Mouse (Mus musculus): Measurements from ENCODE around the gene 4933427D14Rik.
"Not testable (repeated sequence)": the region's sequence is repeated elsewhere in the genome, so short reads cannot be mapped to it uniquely, and the experiment has no call there.

The 4933427D14Rik gene

DNA sequence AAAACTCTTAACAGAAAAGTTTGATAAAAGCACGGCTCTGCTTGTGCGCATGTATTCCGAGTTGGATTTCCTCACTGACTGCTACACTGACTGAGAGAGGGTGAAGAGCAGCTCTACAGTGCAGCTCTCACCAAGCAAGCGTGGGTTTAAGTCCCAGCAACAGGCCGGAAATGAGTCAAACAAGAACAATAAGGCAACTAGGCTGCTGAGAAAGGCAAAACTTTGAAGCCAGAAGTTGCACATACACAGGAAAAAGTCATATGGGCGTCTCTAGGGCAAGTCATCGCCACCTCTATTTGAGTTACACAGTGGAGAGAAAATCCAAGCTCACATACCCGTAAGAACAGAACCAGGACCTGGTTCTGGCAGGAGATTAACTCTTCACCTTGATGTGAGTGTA, 10.8 kb downstream of the 4933427D14Rik start:
- DNase-seq, result no peak

- no peak for DNase-seq
These were observed 13.0 kb downstream of the 4933427D14Rik start for GRCm38 (mm10) chr11:72194259-72194658.

DNA sequence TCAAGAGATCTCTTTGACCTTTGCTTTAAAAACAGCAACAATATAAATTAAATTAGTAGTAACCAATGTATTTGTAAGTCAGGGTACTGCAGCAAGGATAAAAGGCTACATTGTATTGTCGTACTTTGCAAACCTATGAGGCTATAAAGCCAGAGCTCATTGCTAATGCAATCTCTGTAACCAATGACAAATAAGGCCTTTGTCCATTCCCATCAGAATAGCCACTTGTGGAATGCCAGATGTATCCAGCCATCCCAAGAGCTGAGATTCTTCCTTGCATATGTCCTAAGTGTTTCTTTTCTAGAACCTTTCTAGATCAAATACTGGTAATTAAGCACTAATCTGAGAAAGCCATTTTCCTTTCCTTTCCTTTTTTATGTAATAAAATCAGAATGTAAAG, 16.4 kb downstream of the 4933427D14Rik start:
- no peak for DNase-seq

- no peak for DNase-seq
These were observed 23.0 kb downstream of the 4933427D14Rik start for GRCm38 (mm10) chr11:72184252-72184651.

GRCm38 (mm10) chr11:72181136-72181535, 26.1 kb downstream of the 4933427D14Rik start:
- DNase-seq, result no peak

GRCm38 (mm10) chr11:72180556-72180955, 26.7 kb downstream of the 4933427D14Rik start:
- no peak for DNase-seq

DNA sequence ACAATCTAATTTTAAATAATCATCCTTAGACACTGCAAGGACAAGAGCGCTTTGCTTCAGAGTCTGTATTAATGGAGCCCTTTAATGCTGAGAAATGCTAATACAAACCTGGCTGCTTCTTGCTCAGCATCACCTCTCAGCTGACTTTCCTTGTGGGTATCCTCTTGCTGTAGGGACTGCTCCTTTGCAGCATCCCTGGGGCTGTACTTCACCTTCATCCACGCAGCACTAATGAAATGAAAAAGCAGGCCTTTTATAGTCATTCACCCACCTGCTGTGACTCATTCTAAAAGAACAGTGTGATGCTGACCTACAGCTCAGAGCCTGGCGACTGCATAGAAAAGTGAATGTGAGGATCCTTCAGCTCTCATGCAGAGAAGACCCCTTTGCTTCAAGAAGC, 30.7 kb downstream of the 4933427D14Rik start:
- DNase-seq, result no peak

DNA sequence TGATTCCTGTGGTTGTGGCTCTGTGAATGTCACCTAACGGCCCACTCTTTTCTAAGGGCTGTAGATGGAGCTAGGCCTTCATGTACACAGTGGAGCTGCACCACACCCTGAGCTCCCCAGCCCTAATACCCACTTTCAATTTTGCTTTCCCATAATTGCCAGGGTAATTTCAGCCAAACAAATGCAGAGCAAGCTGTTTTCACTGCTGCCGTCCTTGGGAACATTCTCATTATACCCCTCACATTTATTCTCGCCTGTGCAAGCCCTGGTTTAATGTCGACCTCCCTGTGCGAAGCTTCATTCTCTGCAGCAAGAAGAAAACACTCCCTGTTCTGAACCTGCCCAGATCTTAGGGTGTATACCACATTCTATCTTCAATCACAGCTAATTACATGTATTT, 31.3 kb downstream of the 4933427D14Rik start:
- DNase-seq, result no peak

GRCm38 (mm10) chr11:72174721-72175120, 32.5 kb downstream of the 4933427D14Rik start:
- no peak for DNase-seq

- no peak for DNase-seq
These were observed 33.8 kb downstream of the 4933427D14Rik start for GRCm38 (mm10) chr11:72173506-72173905.

- DNase-seq, result not testable (repeated sequence)
These were observed 35.4 kb downstream of the 4933427D14Rik start for GRCm38 (mm10) chr11:72171906-72172305.

DNA sequence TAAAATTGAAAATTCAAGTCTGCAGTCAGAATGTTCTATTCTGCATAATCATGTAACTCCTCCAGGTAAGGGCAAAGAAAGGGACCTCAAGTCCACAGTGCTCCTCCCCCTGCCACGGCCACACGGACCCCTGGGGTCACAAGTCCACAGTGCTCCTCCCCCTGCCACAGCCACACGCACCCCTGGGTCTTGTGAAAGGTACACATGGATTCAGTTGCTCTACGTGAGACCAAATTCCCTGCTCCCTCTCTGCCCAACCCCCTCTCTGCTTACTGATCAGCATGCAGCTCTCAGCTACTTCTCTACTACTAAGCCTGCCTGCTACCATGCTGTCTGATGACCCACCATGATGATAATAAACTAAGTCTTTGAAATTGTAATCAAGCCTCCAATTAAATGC, 37.4 kb downstream of the 4933427D14Rik start:
- DNase-seq, result no peak

DNA sequence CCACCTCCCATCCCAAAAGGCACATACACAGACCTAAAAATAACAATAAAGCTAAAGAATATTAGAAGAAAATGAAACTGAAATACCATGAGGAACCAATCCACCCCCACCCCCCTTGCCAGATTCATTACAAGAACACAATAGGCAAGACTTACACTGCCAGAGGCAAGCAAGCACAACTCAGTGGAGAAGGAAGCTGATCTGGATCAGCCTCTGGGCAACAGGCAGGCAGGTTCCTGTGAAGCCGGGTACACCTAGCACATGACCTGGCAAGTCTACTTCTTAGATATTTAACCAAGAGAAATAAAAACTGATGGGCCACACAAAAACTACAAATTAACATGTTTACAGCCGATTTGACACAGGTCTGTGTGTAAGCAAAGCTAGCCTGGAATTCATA, 44.1 kb downstream of the 4933427D14Rik start:
- no peak for DNase-seq

- DNase-seq, result no peak
These were observed 50.6 kb downstream of the 4933427D14Rik start for GRCm38 (mm10) chr11:72156624-72157023.

DNA sequence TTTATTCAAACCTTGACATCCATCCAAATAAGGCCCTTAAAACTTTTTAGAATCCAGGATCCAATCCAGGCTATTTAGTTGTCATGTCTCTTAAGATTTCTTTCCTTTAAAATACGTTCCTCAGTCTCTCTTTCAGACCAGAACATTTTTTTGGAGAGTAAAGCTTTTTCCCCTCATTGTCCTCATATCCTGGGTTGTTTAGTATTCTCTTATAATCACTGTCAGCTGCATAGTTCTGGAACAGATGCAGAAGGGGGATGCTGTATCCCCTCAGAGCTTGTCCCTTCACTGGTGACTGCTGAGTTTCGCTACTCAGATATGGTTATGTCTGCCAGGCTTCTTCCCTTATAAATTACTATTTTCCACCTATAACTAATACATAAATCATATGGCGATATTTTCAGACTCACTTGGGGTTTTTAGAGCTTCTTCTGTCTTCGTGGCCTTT, 51.3 kb downstream of the 4933427D14Rik start:
- no peak for DNase-seq

- peak; percentile 62 to 69 for DNase-seq
These were observed 51.9 kb downstream of the 4933427D14Rik start for GRCm38 (mm10) chr11:72155186-72155980.

DNA sequence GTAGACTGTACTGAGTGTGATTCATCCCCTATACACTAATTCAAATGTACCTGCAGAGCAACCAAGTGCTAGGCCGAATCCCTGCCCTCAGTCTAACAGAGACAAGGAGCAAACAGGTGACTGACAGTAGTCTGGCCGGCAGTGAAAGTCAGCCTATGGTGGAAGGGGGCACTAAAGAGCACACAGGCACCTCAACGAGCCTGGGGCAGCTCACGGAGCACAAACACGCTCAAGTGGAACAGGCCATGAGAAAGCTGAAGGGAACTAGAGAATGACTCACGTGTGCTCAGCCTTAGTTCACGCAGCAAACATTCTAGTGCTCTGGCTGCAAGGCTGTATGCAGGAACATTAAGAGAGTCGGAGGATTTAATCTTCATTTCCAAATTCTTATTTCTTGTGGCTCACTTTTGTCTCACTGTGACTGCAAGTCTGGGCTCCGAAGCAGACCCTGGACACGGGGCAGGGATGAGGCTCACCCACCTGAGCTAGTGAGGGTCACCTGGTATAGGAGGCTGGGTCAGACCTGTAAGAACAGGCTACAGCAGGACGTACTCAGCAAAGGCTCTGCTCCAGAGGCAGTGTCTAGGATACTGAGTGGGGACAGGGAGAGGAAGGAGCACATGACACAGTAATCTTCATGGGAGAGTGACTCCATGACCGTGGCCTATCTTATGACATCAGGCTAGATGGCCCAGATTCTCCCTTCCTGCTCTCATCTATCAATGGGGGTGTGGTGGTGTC, 54.0 kb downstream of the 4933427D14Rik start:
- no peak for DNase-seq

DNA sequence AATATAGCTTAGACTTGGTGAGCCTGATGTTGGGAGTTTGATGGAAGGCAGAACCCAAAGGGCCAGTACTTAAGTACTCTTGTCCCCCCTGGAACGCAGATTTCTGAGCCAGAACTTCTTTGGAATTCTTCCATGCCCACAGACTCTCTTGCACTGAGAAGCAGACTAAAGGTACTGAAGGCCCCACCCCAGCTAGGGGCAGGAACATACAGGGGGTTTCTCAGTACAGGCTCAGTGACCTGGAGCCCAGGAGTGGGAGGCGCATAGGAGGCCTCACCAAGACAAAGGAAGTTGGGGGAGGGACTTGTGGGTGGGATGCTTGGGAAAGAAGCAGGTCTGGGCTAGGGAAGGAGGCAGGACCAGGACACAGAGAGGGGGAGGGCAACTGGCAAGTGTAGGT, 56.1 kb downstream of the 4933427D14Rik start:
- no peak for DNase-seq

GRCm38 (mm10) chr11:72147910-72148309, 59.3 kb downstream of the 4933427D14Rik start:
- DNase-seq, result peak; percentile 57 to 60

- DNase-seq, result no peak
These were observed 61.4 kb downstream of the 4933427D14Rik start for GRCm38 (mm10) chr11:72145877-72146248.

DNA sequence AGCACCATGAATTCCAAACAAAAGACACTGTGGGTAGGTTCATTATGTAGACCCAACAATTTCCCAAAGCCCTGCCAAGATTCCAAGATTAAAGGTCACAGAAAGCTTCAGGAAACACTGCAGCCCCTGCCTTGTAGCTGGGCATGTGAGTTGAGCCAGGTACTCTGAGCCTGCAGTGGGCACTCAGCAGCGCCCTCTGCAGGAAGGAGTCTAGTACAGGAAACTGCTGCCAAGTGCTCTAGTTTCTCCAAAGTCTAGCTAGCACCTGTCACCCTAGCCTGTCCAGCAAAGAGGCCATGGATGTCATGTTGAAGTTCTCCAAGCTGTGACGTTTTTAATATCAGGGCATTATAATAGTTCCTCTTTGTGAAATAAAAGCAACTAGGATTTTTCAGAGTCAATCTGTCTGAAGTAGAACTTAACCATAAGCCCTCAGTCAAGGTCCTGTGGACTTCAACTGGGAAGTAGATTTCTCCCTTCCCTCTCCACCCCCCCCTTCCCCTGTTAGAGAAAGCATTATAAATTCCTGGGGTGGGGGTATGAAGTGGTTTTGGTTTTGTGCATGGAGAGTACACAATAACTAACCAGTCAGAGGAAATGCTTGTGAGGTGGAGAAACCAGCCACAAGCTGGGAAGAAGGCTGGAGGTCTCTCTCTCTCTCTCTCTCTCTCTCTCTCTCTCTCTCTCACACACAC, 61.9 kb downstream of the 4933427D14Rik start:
- DNase-seq, result peak; percentile 70 to 82

GRCm38 (mm10) chr11:72142889-72143288, 64.4 kb downstream of the 4933427D14Rik start:
- DNase-seq, result no peak

DNA sequence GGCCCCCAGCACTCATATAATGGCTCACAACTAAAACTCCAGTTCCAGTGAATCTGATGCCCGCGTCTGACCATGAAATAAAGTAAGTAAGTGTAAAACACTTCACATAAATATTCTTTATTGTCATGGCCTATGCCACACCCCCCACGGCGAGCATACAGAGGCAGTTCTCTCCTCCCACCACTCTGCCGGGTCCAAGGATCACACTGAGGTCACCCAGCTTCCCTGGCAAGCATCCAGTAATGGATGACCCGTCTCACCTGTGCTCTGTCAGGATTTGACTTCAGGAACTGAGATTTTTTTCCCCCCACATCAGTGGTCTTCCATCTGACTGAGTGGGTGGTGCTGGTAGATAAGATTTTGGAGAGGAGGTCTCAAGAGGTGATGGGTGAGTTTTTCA, 67.1 kb downstream of the 4933427D14Rik start:
- DNase-seq, result peak in 1 of 2 experiments; percentile 35

Data from cerebellum, postnatal 10 days (tissue).